Mouse (Mus musculus) brain, adult 2 months (tissue): Measurements from ENCODE around the gene Flot1.

Experiments used
- DNase-seq: peaks from one replicate; pipeline ENCODE4 v3.0.0; 2011; ENCODE audit warnings: low read depth, low spot score

The Flot1 gene

DNA sequence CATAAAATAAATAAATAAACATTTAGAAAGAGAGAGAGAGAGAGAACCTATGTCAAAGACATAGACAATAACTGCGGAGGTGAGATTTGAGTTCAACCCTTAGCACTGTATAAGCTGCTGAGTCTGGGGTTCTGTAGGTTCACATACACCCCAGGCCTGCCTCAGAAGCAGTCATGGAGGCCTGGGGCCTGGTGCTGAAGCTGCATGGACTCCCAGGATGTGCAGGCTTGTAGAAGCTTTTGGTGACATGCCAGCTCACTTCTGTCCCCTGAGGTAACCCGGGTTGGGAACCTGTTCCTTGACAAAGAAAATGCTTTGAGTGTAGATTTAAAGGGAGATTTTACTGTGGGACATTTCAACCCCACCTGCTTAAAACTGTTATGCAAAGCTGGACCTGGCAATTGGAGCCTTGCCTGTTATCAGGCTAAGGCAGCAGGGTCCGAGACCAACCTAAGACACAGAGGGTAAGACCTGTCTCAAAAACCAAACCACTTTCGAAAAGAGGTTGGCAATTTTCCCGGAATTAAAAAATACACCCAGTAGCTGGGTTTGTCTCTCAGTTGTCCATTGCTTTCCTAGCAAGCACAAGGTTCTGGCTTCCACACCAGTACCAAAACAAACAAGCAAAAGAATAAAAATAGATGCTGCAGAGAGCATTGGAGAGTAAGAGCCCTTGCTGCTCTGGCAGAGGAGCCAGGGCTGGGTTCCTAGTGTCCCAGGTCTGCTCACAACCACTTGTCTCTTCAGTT is 12.0 kb upstream of the Flot1 start:
- DNase-seq: no peak

DNA sequence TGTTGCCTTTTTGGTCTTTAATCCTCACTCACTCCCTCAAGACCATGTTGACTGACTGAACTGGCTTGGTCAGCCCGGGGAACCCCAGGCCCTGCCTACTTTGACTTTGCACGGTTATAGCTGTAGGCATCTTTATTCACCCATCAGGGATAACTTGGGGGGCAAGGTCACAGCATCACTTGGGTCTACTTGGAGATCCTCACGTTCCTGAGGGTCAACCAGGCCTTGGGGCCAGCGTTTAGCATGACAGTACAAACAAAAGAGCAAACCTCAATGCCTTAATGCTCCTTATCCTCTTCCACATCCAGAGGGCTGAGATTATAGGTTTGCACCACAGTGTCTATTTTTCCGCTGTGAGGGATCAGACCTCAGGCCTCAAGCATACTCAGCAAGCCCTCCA is 10.7 kb upstream of the Flot1 start:
- DNase-seq: no peak

DNA sequence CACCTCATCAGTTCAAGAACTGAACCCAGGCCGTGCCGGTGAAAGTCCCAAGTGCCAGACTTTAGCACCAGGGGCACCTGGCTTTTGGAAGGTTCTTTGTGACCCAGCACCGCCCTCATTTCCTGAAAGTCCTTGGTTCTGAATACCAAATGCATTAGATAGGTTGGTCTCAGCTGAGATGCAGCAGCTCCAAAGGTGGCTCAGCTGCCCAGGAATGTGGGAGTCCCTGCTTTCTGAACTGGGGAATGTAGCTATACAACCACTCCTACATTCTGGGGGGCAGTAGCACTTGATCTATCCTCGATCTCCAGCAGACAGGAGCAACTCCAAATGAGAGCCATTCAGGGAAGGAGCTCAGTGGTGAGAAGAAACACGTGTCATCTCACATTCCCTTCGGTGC is 10.3 kb upstream of the Flot1 start:
- no peak for DNase-seq

DNA sequence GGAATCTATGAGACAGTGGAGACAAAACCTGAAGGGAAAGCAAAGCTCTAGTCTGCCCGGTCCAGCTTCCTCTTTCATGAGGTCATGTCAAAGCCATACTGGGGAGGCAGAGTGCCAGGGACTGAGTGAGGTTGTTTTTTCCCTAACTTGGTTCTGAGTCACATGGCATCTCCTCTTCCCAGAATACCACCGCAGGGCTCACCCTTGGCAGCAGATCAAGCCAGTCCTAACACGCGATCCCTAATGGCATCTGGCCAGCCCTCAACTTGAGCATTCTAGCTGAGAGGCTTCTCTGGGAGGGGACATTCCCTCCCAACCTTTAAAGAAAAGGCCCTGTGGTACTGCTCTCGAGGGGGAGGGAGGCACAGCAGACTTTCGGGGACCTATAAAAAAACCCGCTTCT is 9.8 kb upstream of the Flot1 start:
- peak; percentile 79 for DNase-seq

DNA sequence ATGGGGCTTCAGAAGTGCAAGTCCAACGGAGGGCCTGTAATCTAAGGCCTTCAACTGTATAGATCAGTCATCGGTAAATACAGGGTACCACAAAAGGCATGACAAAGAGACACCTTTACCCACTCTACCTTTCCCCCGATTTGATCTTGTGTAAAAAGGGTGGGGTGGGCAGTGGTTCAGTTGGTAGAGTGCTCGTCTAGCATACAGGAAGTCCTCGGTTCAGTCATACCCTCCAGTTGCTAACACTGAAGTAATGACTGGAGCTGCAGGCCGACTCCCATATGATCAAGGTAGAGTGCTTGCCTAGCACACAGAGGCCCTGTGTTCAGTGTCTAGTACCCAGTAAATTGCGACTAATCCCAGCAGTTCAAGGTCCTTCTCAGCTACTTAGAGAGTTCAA is 9.4 kb upstream of the Flot1 start:
- no peak for DNase-seq

DNA sequence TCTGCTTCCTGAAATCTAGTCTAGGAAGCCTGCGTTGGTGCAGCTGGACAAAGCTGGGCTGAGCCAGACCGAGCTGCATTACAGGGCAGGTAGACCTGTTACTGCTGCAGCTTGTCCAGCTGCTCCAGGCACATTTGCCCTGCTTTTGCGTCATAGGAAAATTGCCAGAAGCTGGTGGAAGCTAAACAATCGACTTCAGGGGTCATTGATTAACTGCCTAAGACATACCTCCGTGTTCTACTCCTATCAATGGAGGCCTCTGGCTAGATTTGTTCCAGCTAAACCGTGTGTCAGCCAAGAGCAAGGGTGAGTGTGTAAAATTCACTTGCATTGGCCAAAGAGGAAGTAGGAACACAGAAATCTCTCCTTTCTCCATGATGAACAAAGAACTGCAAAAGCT is 8.4 kb upstream of the Flot1 start:
- DNase-seq: no peak

DNA sequence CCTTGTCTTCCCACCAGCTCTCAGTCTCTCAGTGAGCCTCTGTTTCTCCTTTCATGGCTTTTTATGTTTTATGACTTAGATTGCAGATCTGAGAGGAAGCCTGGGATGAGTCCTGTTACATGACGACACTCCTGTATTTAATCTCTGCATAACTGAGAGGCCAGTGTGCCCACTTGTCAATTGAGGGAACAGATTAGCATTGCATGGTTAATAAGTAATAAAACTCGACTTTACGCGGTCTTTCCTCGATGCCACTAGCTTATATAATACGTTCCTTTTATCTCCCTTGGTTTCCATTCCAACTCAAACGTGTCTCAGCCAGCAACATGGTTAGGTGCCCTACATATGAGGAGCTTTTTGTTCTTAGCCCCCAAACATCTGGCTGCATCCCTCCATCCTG is 7.2 kb upstream of the Flot1 start:
- no peak for DNase-seq

DNA sequence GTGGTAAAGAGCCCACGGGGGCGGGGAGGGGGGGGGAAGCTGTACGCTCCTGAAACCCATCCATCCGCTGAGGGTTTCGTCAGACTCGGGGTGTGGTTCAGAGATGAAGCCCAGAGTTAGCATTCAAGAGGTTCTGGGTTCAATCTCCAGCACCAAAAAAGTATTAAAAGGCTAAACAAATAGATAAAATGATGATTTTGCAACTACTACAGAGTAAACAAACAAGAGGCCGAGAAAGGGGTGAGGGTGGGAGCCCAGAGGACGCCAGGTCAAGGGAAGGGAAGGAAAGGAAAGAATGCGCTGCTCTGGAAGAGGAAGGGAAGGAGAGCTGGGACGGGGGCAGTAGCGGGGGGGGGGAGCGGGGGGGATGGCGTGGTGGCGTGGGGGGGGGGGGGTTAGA is 6.3 kb upstream of the Flot1 start:
- DNase-seq: no peak

DNA sequence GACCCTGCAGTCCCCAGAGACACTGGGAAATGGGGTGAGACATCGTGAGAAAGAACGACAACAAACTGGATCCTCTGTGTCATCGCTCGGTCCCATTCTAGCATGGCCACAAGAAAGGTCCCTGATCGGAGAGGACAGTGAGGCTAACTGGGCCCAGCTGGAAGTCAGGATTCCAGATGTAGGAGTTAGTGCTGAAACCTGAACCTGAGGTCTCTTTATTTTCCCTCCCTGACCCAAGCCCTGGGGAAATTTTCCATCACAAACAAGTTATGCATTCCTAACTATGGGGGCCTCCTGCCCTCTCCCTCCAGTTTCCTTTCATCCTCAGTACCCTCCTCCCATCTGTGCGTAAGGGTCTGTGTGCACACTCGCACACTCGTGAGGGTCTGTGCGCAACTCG is 5.8 kb upstream of the Flot1 start:
- no peak for DNase-seq

DNA sequence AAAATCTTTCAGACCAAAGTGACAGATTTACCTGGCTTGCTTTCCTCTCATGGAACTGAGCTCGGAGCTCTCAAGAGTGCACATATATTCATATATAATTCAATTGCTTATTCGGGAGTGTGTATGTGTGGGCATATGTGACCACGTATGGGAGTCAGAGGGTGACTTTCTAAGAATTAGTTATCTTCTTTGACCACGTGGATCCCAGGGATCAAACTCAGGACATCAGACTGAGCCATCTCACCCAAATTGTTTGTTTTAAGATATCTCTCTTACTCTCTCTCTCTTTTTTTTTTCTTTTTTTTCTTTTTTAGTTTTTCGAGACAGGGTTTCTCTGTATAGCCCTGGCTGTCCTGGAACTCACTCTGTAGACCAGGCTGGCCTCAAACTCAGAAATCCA is 2.9 kb upstream of the Flot1 start:
- no peak for DNase-seq

DNA sequence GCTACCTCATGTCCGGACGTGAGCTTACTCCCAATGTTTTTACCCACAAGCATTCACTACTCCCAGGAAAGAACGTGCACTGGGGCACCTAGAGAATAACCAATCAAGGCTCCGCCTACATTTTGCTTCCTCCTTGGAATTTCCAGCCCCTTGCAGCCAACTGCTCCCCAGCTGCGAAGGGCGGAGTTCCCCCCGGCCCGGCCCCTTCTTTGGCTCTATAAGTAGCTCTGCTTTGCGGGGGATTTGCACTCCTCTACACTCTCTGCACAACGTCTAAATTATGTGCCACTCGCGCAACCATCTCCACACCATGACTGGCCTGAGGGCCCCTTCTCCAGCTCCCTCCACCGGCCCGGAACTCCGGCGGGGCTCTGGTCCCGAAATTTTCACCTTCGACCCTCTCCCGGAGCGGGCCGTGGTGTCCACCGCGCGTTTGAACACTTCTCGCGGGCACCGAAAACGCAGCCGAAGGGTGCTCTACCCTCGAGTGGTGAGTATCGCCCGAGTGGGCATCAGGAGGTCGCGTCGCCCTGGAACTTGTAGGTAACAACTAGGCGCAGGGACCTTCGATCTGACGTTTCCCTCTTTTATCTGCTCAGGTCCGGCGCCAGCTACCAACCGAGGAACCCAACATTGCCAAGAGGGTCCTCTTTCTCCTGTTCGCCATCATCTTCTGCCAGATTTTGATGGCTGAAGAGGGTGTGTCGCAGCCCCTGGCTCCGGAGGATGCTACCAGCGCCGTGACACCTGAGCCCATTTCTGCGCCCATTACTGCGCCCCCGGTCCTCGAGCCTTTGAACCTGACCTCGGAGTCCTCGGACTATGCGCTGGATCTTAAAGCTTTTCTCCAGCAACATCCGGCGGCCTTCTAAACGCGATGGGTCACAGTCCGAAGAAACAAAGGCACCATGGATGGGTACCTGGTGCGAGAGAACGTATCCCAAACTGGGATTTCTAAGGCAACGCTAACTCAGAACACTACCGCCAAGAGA is 1.3 kb upstream of the Flot1 start, which contains the start of gene Ier3:
Ier3 (plus strand) TSS at position 246 of the 992 bp plus-strand sequence.
- peak; percentile 84 for DNase-seq

DNA sequence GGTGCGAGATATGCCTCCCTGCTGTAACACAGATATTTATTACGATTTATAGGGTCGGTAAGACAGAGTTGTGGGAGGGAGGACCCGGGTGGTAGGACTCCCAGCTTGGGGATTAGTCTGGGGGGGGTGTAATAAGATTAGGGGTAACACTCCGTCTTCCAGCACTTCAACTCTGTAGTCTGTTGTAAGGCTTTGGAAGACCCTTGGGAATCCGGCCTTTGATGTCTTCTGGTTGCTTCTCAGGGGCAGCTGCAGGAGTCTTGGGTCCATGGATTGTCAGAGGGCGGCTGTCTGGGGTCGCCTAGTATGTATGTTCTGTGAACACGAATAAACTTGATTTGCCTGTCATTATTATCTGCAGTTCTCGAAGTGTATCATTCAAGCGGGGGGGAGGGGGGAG is 466 bp upstream of the Flot1 start:
- DNase-seq: no peak

DNA sequence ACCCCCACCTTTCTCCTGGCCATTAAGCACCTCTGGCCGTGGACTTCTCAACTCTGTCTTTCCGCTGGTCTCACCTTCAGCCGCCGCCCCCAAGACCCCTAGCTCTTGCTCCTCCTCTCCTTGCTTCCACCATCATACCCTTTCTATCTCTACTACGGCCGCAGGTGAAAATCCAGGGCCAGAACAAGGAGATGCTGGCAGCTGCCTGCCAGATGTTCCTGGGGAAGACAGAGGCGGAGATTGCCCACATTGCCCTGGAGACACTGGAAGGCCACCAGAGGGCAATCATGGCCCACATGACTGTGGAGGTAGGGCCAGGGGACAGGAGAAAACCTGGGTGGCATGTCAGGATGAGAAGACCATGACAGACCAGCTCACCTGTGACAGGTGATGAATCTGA is 1.4 kb downstream of the Flot1 start:
- no peak for DNase-seq

DNA sequence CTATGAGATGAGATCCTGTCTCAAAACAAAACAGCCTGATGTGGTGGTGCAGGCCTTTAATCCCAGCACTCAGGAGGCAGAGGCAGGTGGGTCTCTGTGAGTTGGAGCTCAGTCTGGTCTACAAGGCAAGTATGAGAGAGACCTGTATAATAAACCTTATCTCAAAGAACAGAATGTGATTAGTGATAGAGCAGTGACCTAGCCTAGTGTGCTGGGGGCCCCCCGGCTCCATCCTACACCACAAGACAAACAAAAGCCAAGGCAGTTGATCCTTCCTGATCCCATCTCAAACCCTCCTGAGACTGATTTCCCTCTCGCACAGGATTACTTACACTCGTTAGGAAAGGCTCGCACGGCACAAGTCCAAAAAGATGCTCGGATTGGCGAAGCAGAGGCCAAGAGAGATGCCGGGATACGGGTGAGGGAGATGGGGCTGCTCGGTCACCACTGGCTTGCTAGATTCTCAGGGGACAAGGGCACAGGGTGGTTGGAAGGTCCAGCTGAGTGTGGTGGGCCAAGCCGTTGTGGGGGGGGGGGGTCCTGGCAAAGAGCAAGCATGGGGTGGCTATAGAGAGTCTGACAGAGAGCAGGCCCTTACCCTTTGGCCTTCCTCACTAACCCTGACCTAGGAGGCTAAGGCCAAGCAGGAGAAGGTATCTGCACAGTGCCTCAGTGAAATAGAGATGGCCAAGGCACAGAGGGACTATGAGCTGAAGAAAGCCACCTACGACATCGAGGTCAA is 2.2 kb downstream of the Flot1 start:
- no peak for DNase-seq

DNA sequence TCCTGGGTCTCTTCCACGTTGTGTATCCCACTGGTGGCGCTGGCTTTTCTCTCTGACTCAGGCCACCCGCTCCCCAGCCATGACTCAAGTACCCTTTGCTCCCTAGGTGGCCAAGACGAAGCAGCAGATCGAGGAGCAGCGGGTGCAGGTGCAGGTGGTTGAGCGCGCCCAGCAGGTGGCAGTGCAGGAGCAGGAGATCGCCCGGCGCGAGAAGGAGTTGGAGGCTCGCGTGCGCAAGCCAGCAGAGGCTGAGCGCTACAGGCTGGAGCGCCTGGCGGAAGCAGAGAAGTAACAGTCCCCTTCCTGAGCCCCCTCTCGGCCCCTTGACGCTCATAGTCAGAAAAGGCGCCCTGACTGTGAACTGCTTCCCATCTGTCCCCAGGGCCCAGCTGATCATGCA is 6.7 kb downstream of the Flot1 start:
- DNase-seq: peak; percentile 92

DNA sequence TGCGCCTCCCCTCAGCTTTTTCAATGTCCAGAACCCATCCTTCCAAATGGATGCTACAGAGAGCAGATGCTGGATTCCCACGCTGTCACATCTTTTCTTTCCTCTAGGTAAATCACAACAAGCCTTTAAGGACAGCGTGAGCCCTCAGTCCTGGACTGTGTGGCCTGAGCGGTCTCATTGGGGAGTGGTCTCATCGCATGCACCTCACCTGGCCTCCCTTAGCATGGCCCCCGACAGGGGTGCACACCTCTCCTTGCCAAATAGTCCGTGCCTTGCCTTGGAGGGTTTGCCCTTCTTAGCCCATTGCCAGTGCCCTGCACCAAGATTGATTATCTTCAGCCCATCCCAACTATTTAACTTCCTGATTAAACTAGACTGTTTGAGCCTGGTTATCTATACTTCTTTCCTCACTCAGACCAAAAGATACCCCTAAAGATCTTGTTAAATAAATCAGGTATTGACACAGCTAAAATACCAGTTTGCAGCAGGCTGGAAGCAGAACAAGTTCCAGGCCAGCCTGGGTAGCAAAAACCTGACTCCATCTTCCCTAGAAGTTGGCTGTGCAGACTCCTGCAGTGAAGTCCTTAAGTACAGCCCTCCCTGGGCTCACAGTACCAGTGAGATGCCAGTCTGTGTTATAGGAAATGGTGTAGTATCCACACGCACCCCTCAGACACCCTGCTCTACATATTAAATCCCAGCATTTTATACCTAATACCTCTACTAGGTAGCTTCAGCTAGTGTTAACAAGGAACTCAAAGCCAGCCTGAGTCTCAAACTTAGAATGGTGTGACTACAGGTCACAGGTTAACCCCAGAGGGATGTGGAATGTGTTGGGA is 9.6 kb downstream of the Flot1 start:
- DNase-seq: no peak

DNA sequence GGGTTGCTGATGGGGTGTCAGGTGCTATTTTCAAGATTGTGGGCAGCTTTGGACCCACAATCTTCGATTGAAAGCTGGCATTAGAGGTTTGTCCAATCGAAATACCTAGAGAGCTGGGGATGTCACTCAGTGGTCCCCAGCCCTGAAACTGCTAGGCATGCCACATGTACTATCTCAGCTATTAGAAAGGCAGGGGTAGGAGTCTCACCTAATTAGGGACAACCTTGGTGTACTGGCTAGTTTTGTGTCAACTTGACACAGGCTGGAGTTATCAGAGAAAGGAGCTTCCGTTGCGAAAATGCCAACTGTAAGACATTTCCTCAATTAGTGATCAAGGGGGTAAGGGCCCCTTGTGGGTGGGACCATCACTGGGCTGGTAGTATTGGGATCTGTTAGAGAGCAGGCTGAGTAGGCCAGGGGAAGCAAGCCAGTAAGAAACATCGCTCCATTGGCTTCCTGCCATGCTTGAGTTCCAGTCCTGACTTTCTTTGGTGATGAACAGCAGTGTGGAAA is 10.3 kb downstream of the Flot1 start:
- DNase-seq: no peak

DNA sequence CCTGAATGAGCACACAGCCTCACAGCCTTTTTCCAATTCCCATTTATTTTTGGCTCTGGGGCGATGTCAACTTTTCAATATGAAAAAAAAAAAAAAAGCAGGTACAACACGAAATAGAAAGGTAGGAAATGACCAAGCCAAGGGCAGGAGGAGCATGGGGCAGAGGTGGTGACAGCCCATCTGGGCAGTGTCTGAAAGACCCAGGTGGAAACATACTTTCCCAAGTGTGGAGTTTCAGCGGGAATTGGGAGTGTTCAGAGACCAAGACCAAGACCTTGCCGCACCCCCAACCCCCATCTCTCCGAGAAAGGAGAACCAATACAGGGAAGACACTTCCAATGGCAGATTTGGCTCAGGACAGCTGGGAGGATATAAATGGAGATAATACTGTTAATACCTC is 10.9 kb downstream of the Flot1 start:
- DNase-seq: no peak

DNA sequence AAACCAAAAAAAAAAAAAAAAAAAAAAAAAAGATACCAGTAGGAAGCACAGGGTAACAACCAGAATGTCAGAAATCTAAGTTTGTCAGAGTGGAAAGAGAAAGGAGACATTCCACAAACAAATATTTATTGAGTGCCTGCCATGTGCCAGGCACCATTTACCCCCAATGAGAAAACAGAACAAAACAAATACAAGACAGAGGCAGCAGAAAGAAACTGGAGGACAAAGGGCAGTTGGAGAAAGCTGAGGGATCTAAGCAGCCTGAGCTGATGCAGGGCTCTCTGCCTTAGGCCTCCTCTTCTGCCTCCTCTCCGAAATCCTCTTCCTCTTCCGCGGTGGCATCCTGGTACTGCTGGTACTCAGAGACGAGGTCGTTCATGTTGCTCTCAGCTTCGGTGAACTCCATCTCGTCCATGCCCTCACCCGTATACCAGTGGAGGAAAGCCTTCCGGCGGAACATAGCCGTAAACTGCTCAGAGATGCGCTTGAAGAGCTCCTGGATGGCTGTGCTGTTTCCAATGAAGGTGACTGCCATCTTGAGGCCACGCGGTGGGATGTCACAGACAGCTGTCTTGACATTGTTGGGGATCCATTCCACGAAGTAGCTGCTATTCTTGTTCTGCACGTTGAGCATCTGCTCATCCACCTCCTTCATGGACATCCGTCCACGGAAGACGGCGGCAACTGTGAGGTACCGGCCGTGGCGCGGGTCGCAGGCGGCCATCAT is 11.8 kb downstream of the Flot1 start:
- DNase-seq: peak; percentile 76

DNA sequence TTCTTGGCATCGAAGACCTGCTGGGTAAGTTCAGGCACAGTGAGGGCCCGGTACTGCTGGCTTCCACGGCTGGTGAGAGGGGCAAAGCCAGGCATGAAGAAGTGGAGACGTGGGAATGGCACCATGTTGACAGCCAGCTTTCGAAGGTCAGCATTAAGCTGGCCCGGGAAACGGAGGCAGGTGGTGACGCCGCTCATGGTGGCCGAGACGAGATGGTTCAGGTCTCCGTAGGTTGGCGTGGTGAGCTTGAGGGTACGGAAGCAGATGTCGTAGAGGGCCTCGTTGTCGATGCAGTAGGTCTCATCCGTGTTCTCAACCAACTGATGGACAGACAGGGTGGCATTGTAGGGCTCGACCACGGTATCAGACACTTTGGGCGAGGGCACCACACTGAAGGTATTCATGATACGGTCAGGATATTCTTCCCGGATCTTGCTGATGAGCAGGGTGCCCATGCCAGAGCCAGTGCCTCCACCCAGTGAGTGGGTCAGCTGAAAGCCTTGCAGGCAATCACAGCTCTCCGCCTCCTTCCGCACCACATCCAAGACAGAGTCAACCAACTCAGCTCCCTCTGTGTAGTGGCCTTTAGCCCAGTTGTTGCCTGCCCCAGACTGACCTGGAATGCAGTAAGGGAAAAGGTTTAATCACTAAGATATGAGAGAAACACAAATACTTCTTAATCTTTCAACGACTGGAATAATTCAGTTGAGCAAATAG is 12.6 kb downstream of the Flot1 start:
- peak; percentile 55 for DNase-seq
